Mouse (Mus musculus) adrenal gland, postnatal 4 days (tissue): ENCODE measurements around the gene Mylip. TPM values are rescaled to one million over a fixed set of nuclear protein-coding genes. Genes with fewer than 3 reads are reported as not detected.

Experiments
- total RNA-seq, 2 experiments: library from RNA; stranded (reverse); gene quantifications; 2 replicates each; pipeline ENCODE4 v1.2.3; 2021

The Mylip gene
- total RNA-seq, 2 experiments from 2014 or later = 14.8 to 15.5 TPM

Other genes with a start within 250 kb of the Mylip start
- gene Gmpr, start 117.7 kb downstream of the Mylip start, total RNA-seq = 10 to 100 TPM; 48.7 to 54.5 TPM